Mouse (Mus musculus): ENCODE data around the gene Capn8. TPM values are rescaled to one million over a fixed set of nuclear protein-coding genes. Genes with fewer than 3 reads are reported as not detected.

Gene Capn8
- total RNA-seq (2021): not detected
- long read RNA-seq, experiment 1: 0 reads
- long read RNA-seq, experiment 2: 0 reads

DNA sequence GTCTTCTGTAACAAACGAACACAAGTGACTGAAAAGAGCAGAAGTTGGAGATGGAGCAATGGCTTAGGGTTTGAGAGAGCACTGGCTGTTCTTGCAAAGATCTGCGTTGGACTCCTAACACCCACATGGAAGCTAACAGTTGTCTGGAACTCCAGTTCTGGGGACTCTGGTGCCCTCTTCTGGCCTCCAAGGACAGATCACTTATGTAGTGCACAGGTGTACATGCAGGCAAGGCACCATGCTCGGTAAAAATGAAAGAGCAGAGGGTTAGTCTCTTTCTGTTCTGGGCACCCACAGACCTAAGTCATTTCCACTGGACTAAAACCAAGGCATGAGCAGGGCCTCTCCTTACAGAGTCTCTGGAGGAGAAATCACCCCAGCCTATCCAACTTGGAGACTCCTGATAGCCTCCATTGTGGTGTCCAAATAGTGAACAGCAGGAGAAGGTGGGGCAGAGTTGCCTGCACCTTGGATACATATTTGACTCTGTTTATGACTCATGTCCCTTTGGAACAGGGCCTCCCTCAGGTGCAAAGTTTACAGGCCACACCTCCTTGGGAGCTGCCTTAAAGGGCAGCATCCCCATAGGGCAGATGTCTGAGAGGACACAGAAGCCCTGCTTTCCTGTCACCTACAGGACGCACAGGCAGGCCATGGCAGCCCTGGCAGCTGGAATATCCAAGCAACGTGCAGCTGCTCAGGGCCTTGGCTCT, at the start of gene Capn8:
Capn8 (plus strand) TSS at position 600 of the 713 bp plus-strand sequence.
- intact Hi-C loops (cut with DNase I; ENCODE audit: low total_unique reads): loop anchor here (5.0 to 10.0 kb wide), 2 partner anchors 93 to 220 kb away; no protein-coding TSS in a partner anchor
- no peak for DNase-seq

DNA sequence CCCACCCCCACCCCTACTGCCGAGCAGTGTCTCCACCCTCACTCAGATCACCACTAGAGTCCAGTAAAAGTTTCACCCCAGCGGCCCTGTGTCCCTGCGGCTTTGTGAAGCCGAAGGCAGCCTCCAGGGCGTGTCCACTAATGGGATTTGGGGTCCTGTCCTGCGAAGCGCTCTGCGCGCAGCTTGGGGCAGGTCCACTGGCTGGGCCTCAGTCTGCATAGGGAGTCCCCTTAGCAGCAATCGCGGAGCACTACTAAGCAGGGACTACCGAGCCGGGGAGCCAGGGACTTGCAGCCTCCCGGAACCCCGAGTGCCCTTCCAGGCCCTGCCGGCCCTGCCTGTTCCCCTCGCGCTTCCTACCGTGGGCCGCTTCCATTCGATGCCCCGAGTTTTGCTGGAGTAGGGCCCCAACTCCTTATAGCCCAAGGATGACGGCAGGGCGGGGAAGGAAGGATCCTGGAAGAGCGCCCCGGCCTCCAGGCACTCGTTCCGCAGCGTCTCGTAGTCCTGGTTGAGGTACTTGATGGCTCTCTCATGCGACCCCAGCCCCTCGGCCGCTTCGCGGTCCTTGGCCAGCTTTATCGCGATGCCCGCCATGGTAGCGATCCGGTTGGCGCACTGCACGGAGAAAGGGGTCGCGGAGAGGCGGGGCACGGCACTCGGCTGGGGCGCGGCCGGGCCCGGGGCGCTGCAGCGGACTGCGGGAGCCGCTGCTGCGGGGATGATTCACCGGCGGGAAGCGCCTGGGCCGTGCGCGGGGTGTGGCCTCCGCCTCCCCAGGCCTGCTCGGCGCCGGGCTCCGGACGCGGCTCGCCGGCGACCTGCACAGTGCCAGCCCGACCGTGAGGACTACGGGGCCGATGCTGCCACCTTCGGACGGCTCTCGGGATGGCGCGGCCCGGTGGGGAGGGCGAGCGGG, 47.8 kb upstream of the Capn8 start, which contains the start of gene Capn2:
Capn2 (minus strand) TSS at position 851 of the 919 bp plus-strand sequence.
- peak; percentile 90 for DNase-seq
- intact Hi-C loops (cut with DNase I; ENCODE audit: low total_unique reads): no loop called here

DNA sequence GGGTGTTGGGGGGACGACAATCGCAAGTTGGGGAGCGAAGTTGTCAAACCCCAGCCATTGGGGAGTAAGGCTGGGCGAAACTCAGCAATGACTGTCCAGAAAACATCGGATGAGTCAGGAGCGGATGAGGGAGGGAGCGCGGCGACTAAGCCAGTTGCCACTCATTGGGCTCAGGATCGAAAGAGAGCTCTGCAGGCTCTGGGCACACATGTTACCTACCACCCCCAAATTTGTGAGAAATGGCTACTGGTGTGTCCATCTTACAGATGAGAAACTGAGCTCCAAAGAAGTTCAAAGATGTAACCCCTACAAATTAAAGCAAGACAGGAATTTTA, 47.2 kb upstream of the Capn8 start:
- intact Hi-C loops (cut with DNase I; ENCODE audit: low total_unique reads): no loop called here

DNA sequence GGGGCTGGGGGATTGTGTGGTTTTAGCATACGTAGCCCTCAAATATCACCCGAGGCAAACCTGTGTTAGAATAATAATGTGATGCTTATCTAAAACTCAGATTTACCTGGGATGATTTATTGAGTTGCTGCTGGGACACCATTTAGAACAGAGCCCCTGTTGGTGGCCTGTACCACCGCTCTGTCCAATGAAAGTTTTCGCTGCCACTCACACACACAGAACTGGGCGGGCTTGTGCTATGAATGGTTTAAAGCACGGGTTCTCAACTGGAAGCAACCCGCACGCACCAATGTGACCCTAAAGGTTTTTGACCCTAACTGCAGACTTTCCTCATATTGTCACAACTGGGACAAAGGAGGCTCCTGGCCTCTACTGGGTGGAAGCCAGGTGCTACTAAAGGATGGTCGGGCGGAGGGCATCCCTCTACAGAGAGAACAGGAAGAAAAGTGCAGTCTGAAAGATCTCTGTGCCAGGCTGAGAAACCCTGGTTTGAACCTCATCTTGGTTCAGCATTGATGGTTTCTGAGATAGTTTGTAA, 46.6 kb upstream of the Capn8 start:
- DNase-seq: no peak
- intact Hi-C loops (cut with DNase I; ENCODE audit: low total_unique reads): no loop called here

More for the DNA sequence above, 47.2 kb upstream of the Capn8 start:
- no peak for DNase-seq

DNA sequence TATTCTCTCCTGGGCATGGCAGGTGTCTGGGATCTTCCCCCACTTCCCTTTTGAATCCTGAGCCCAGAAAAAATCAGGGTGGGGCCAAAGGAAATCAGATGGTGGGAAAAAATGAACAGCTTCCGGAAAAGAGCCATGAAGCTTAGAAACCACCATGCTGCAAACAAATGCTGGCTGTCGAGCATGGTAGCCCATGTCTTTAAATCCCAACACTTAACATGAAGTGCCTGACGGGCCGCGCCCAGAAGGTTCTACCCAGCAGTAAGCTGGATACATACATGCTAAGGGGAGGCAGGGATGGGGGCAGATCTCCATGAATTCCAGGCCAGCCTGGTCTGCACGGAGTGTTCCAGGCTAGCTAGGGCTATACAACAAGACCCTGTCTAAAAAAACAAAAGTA, 46.0 kb upstream of the Capn8 start:
- intact Hi-C loops (cut with DNase I; ENCODE audit: low total_unique reads): no loop called here
- no peak for DNase-seq

DNA sequence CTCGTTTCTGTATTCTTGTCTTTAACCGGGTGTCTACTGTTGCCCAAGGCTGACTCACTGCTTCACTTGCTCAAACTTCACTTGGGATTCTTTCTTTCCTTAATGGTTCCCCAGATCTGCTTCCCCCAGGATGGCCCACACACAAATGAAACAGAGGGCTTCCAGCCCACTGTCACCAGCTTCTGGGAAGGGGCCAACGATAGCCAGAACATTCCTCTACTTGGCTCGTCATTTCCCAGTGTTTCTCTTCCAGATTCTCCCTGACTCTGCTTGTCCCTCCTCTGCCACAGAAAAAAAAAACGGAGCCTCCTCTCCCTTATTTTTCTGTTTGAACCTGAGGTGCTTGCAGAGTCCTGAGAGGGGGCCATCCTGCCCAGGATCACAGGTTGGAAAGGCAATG, 45.5 kb upstream of the Capn8 start:
- intact Hi-C loops (cut with DNase I; ENCODE audit: low total_unique reads): no loop called here
- DNase-seq: no peak

DNA sequence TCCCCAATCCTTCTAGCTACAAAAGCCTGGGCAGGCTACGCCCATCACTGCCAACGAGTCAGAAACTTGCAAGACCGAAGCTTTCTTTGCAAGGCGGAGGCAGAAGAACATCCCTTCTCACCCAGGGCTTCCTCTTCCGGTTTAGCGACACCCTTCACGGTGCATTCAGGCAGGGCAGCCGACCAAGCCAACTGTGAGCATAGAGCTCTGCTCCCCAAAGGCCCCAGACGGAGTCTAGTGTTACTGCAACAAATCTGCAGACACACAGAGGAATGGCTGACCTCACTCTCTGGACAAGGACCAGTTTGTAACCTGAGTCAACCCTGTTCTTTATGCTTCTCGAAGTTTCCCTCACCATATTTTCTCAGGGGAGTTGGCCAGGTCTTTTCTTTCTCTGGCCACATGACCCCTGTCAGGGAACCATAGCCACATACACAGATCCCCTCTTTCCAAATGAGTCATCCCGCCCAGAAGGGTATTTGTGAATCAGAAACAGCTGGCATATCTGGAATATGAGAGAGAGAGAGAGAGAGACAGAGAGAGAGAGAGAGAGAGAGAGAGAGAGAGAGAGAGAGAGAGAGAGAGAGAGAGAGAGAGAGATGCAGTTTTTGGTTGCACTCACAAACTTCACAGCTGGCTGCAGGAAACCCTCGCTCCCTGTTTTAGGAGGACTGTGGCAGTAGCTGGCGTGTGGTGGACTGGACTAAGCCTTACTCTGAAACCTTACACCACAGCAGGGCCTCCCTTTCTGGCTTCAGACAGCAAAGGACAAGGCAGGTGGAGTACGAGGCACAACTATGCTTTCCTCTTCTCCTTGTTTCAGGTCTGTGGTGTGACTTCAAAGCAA, 44.5 kb upstream of the Capn8 start:
- DNase-seq: peak; percentile 89
- intact Hi-C loops (cut with DNase I; ENCODE audit: low total_unique reads): no loop called here

DNA sequence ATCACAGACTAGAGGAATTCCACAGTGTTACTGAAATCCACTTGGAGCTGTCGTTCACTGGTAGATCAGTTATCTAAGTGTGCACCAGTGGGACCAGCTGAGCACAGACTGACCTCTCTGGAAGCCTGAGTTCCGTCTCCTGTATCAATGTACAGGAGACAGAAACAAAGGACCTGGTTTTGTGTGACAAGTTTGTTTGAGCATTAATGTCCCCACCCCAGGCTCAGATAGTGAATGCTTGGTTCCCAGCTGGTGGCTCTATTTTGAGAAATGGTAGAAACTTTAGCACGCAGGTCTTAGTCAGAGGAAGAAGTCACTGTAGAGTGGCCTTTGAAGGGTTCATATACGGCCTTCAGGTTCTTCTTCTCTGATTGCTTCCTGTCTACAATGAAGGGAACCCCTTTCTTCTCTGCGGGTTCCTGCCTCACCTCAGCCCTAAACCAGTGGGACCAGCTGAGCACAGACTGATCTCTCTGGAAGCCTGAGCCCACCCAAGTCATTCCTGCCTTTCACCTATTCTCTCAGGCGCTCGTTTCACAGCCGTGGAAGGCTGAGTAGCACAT, 43.8 kb upstream of the Capn8 start:
- DNase-seq: no peak
- intact Hi-C loops (cut with DNase I; ENCODE audit: low total_unique reads): no loop called here

DNA sequence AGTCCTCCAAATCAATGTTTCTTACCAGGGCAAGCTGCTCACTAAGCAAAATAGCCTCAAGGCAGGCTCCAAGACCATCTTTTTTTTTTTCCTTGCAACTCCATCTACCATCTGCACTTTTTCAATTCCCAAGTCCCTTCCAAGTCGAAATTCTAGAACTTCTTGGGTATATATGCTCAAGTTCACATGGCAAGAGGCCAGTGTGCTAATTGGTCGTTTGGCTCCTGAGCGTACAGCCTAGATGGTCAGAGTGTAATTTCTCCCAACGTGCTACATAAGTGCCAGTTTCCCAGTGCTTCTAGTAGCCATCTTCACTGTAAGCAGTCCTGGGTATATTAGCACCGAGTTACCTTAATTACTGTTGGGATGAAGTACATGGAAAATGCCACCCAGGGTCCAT, 41.8 kb upstream of the Capn8 start:
- intact Hi-C loops (cut with DNase I; ENCODE audit: low total_unique reads): no loop called here
- no peak for DNase-seq

DNA sequence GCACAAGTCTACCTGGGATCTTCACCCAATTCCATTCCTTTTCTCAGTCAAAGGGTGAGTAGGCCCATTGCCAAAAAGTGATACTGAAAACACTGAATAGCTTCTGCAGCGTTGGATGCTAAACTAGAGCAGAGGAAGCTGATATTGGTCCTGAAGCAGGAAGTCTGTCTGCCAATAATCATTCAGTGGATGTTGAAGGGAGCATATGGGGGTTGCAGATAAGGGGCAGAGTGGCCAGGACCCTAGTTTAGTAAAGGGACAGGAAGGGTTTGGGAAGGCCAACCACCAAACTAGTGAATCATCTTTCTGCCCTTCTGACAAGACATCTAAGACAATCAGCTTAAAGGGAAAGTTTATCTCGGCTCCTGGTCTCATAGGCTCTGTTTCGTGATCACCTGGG, 41.1 kb upstream of the Capn8 start:
- DNase-seq: no peak
- intact Hi-C loops (cut with DNase I; ENCODE audit: low total_unique reads): no loop called here

DNA sequence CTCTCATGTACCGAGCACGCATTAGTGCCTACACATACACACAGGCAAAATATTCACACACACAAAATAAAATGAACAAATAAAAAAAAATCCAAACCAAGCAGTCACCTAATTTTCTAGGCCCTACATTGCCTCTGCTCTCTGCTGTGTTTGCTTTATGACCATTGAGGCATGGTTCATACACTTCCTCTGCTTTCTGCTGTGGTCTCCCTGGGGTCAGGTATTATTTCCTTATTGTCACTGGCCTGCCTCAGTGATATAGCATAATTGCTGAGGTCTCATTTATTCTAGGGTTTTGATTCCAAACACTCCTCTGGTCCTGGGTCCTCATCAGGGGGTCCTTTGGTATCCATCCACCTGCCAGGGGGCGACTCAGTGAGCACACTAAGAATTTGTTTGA, 39.2 kb upstream of the Capn8 start:
- intact Hi-C loops (cut with DNase I; ENCODE audit: low total_unique reads): no loop called here
- DNase-seq: no peak

DNA sequence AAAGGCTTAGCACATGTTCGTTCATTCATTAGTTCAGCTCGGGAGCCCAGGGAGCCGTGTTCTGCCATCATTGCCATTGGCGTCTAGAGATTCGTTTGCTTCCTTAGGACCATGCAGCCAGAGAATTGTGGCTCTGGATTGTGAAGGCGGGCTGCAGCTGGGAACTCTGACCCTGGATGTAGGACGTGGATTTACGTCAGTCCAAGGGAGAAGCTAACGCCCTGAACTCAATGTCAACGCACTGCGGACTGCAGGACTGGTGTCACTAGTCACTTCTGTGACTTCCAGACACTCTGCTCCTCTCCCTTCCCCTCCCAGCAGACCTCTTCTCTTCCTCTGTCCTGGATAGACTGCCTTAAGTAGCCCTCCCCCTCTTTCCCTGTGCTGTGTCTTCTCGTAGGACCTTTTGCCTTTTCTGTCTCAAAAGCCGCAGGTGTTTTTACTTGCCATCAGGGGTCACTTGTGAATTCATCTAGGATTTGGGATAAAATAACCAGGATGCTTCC, 37.5 kb upstream of the Capn8 start:
- intact Hi-C loops (cut with DNase I; ENCODE audit: low total_unique reads): no loop called here

DNA sequence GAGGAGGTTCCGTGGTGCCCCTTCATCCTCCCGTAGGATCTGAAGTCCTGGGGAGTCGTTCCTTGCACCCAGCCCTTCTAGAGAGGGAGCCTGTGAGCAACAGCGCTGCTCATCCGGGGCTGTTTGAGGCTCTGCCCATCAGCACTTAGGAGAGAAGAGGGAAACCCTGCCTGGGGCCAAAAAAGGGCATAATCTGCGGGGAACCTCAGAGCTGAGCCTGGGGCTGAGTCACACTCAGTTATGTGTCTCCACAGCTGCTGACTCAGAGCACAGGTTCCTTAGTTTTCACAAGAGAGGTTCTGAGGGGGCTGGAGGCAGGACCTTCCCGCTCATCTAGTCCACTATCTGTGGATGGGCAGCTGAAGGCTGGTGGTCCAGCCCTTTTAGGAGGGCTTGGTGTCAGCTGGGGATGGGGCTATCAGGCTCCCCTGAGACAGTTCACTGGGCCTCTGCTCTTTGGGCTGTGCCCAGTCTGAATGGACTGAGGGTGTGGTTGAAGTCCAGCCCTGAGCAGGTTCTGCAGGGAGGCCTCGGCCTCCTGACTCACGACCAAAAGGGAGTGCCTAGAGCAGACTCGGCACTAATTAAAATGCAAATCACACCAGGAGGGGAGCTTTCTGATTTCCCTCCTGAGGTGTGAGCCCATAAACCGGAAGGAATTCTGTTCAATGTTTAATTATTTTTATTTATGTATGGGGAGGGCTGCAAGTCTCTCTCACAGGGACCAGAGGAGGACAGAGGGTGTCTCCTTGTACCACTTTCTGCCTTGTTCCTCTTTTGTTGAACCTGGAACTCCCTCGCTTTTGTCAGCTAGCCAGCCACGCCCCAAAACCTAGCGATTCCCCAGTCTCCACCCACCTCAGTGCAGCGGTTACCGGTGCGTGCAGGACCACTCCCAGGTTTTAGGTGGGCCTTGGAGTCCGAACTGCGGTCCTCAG, 36.6 kb upstream of the Capn8 start:
- DNase-seq: peak; percentile 50
- intact Hi-C loops (cut with DNase I; ENCODE audit: low total_unique reads): no loop called here

More for the DNA sequence above, 37.5 kb upstream of the Capn8 start:
- no peak for DNase-seq

DNA sequence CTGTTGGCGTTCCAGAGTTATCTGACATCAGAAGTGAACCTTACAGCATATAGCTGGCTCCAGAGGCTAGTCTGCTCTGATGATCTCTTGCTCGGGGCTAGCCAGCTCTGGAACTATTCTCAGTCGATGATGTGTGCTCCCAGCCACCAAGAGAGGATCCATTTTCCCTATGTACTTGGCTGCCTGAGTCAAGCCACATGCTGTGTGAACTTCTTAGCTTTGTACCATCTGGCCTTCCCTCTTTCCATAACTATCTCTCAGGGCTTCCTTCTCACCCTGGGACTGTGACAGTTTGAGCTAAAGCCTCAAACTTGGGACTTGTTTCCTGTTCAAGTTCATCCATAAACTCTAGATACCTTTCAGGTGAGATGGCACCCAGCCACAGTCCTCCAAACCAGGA, 31.2 kb upstream of the Capn8 start:
- no peak for DNase-seq
- intact Hi-C loops (cut with DNase I; ENCODE audit: low total_unique reads): loop anchor here (10.0 kb wide), 1 partner anchor 409 kb away; the partner anchor contains the start of gene Srp9

DNA sequence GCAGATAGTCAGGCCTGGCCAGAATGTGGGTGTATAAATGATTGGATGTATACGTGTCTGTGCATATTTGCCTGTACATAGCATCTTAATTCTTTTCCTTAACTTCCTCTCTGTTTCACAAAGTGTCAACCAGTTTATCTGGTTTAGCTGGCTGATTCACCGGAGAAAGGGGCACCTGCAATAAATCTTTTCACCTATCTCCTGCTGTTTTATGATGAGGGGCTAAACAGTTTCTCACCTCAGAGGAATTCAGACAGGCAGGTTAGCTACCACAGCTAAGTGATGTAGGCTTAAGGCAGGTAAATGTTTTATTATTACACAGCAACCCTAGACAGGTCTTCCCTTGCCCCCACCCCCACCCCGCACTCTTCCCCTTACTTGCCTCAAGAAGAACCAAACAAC, 29.7 kb upstream of the Capn8 start:
- intact Hi-C loops (cut with DNase I; ENCODE audit: low total_unique reads): loop anchor here (10.0 kb wide), 1 partner anchor 410 kb away; the partner anchor contains the start of gene Srp9
- DNase-seq: no peak

DNA sequence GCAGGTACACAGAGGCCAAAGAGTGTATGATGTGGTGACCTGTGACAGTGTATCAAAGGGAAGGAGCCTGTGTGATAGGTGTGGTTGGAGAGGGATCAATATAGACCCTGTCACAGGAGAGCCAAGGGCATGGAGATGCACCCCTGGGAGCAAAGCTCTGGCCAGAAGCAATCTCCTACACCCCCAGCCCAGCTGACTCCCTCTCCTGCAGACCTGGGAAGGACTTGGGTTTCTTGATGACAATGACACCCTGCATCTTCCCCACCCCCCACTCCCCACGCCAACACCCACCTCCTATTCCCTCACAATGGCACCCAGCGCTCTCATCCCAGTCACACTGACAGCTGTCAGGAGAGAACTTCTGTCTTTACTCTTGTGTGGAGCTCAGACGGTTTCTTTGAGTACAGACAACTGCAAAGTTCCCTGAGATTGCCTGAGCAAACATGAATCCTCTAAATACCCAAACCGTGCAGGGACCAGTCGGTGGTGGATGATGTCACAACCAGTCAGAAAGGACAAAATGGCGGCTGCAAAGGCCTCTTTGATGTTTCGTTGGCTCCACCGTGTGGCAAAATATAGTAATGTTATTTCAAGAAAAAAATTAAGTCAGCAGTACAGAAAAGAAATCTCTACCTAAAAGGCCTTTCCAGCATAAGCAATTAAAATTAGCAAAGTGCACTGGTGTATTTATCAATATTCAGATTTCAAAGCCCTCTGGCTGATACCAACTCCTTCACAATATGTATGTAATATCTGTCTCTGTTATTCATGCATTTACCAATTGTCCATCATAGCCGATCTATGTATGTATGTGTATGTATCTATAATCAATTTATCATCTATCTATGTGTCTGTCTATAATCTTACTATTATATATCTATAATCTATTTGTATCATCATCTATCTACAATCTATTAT, 25.5 kb upstream of the Capn8 start:
- DNase-seq: peak; percentile 66
- intact Hi-C loops (cut with DNase I; ENCODE audit: low total_unique reads): loop anchor here (10.0 kb wide), 1 partner anchor 414 kb away; the partner anchor contains the start of gene Srp9

DNA sequence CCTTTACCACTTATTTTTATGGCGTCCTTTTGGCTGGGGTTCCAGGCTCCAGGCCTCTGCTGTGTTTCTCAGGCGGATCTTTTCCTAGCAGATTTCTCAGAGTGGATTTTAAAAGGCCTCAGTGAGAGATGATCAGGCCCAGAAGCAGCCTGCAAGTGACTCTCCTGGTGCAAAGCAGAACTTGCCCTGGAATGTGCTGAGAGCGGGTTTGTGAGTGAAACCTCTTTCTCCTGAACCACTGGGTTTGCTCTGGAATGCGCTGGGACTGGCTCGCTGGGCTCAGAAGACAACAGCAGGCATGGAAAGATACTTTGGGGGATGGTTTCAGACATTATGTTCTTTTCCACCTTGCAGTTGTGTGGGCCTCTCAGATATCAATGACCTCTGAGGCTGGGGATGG, 22.7 kb upstream of the Capn8 start:
- intact Hi-C loops (cut with DNase I; ENCODE audit: low total_unique reads): loop anchor here (5.0 to 10.0 kb wide), 2 partner anchors 55 to 167 kb away; no protein-coding TSS in a partner anchor
- no peak for DNase-seq

Data from gastrocnemius, postnatal 14 days (tissue).